Mouse (Mus musculus) ES-E14 (cell line): ENCODE results near the gene Il1b.

Experiments
- HCFC1 ChIP-seq: IDR thresholded peaks from 2 replicates; pipeline ENCODE4 v1.6.1; 2012; ENCODE audit warnings: low read length, inconsistent platforms, borderline replicate concordance; ENCODE audit not compliant: insufficient read depth
- MAFK ChIP-seq: IDR thresholded peaks from 2 replicates; pipeline ENCODE4 v1.6.1; 2014; ENCODE audit warnings: mild to moderate bottlenecking, low read depth, low read length, inconsistent platforms; ENCODE audit not compliant: insufficient read depth
- ZC3H11A ChIP-seq: IDR thresholded peaks from 2 replicates; pipeline ENCODE4 v1.6.1; 2012; ENCODE audit warnings: low read depth, mild to moderate bottlenecking, inconsistent platforms, low read length, borderline replicate concordance
- ZNF384 ChIP-seq: IDR thresholded peaks from 2 replicates; pipeline ENCODE4 v1.6.1; 2012; ENCODE audit warnings: low read depth, low read length, inconsistent platforms

- TF ChIP-seq MAFK (no peak), ZNF384 (no peak), HCFC1 (no peak), ZC3H11A (no peak)
Measured at GRCm38 (mm10) chr2:129389323-129389722, 18.4 kb upstream of the Il1b start.
